Mouse (Mus musculus): ENCODE measurements around the gene Unk. TPM values are rescaled to one million over a fixed set of nuclear protein-coding genes. Genes with fewer than 3 reads are reported as not detected.

Unk gene
- polyA plus RNA-seq, 1 experiment from 2014 or later: 44.4 TPM

GRCm38 (mm10) chr11:116042372-116043138 is 12.4 kb downstream of the Unk start:
- TF ChIP-seq CTCF (IDR thresholded peaks at IDR 0.05; ENCODE audit: low read depth): no peak
- ATAC-seq (ENCODE audit: insufficient read depth): no peak
- WGBS: 84% methylated on average over 5 of the region's 5 CpGs

GRCm38 (mm10) chr11:116043286-116043685 is 13.2 kb downstream of the Unk start:
- Histone ChIP-seq H3K4me2 (no peak overlapping the region), H3K27me3 (ENCODE audit: insufficient read depth, low read length) (no peaks in the 10 kb centered on the region), H3K36me3 (ENCODE audit: insufficient read depth) (peaks cover 80% of the 10 kb centered on the region), H3K27ac (ENCODE audit: low read depth) (no peak overlapping the region), H3K4me1 (ENCODE audit: insufficient read depth) (no peaks in the 10 kb centered on the region), H3K9ac (no peak overlapping the region), H3K4me3 (ENCODE audit: low read depth, low read length) (no peak overlapping the region), H3K9me3 (ENCODE audit: low read depth, low read length) (no peaks in the 10 kb centered on the region; the same call in 1 of the 2 replicates)
- no peak for TF ChIP-seq CTCF (IDR thresholded peaks at IDR 0.05; ENCODE audit: low read depth)
- ATAC-seq (ENCODE audit: insufficient read depth) (no peak), DNase-seq (no peak)
- 90% methylated on average over 1 of the region's 1 CpGs for WGBS

More at GRCm38 (mm10) chr11:116042372-116043138, 12.4 kb downstream of the Unk start:
- H3K27ac ChIP-seq (ENCODE audit: low read depth): no peak overlapping the region
- no peak overlapping the region for H3K9ac ChIP-seq
- no peak overlapping the region for H3K4me3 ChIP-seq (ENCODE audit: low read depth, low read length)
- no peak overlapping the region for H3K4me2 ChIP-seq
- DNase-seq: no peak
- peaks cover 76% of the 10 kb centered on the region for H3K36me3 ChIP-seq (ENCODE audit: insufficient read depth)
- H3K27me3 ChIP-seq (ENCODE audit: insufficient read depth, low read length): no peaks in the 10 kb centered on the region
- no peaks in the 10 kb centered on the region; the same call in 1 of the 2 replicates for H3K9me3 ChIP-seq (ENCODE audit: low read depth, low read length)
- no peaks in the 10 kb centered on the region for H3K4me1 ChIP-seq (ENCODE audit: insufficient read depth)

- Histone ChIP-seq H3K4me2 (no peak overlapping the region), H3K9me3 (ENCODE audit: low read depth, low read length) (peaks cover 5% of the 10 kb centered on the region; the same call in 1 of the 2 replicates), H3K27ac (ENCODE audit: low read depth) (no peak overlapping the region), H3K4me1 (ENCODE audit: insufficient read depth) (no peaks in the 10 kb centered on the region), H3K4me3 (ENCODE audit: low read depth, low read length) (no peak overlapping the region), H3K9ac (no peak overlapping the region), H3K27me3 (ENCODE audit: insufficient read depth, low read length) (no peaks in the 10 kb centered on the region), H3K36me3 (ENCODE audit: insufficient read depth) (peaks cover 84% of the 10 kb centered on the region)
- ATAC-seq (ENCODE audit: insufficient read depth) (no peak), DNase-seq (no peak)
- no peak for TF ChIP-seq CTCF (IDR thresholded peaks at IDR 0.05; ENCODE audit: low read depth)
- 95% methylated on average over 6 of the region's 6 CpGs for whole genome bisulfite sequencing
Observed at GRCm38 (mm10) chr11:116045173-116045572, 15.1 kb downstream of the Unk start.

- ATAC-seq (ENCODE audit: insufficient read depth) (no peak), DNase-seq (no peak)
- Histone ChIP-seq H3K36me3 (ENCODE audit: insufficient read depth) (peaks cover 99% of the 10 kb centered on the region), H3K9ac (no peak overlapping the region), H3K4me1 (ENCODE audit: insufficient read depth) (no peaks in the 10 kb centered on the region), H3K9me3 (ENCODE audit: low read depth, low read length) (peaks cover 5% of the 10 kb centered on the region; the same call in 1 of the 2 replicates), H3K27ac (ENCODE audit: low read depth) (no peak overlapping the region), H3K4me3 (ENCODE audit: low read depth, low read length) (no peak overlapping the region), H3K4me2 (no peak overlapping the region), H3K27me3 (ENCODE audit: insufficient read depth, low read length) (no peaks in the 10 kb centered on the region)
- WGBS: 68% methylated on average over 2 of the region's 2 CpGs
- TF ChIP-seq CTCF (IDR thresholded peaks at IDR 0.05; ENCODE audit: low read depth): no peak
Observed at GRCm38 (mm10) chr11:116049610-116050009, 19.5 kb downstream of the Unk start.

- Histone ChIP-seq H3K27me3 (ENCODE audit: insufficient read depth, low read length) (no peaks in the 10 kb centered on the region), H3K4me1 (ENCODE audit: insufficient read depth) (no peaks in the 10 kb centered on the region), H3K9ac (no peak overlapping the region), H3K27ac (ENCODE audit: low read depth) (no peak overlapping the region), H3K4me3 (ENCODE audit: low read depth, low read length) (no peak overlapping the region), H3K4me2 (no peak overlapping the region), H3K36me3 (ENCODE audit: insufficient read depth) (peaks cover 99% of the 10 kb centered on the region), H3K9me3 (ENCODE audit: low read depth, low read length) (peaks cover 5% of the 10 kb centered on the region; the same call in 1 of the 2 replicates)
- WGBS: 74% methylated on average over 4 of the region's 4 CpGs
- TF ChIP-seq CTCF (IDR thresholded peaks at IDR 0.05; ENCODE audit: low read depth): no peak
- DNase-seq (no peak), ATAC-seq (ENCODE audit: insufficient read depth) (no peak)
Observed at GRCm38 (mm10) chr11:116050196-116050595, 20.1 kb downstream of the Unk start.

- no peak overlapping the region for H3K27ac ChIP-seq (ENCODE audit: low read depth)
- peaks cover 100% of the 10 kb centered on the region for H3K36me3 ChIP-seq (ENCODE audit: insufficient read depth)
- H3K4me2 ChIP-seq: no peak overlapping the region
- no peak overlapping the region for H3K4me3 ChIP-seq (ENCODE audit: low read depth, low read length)
- H3K9ac ChIP-seq: no peak overlapping the region
- no peaks in the 10 kb centered on the region for H3K27me3 ChIP-seq (ENCODE audit: insufficient read depth, low read length)
- H3K9me3 ChIP-seq (ENCODE audit: low read depth, low read length): peaks cover 5% of the 10 kb centered on the region; the same call in 1 of the 2 replicates
- H3K4me1 ChIP-seq (ENCODE audit: insufficient read depth): no peaks in the 10 kb centered on the region
- no peak for TF ChIP-seq CTCF (IDR thresholded peaks at IDR 0.05; ENCODE audit: low read depth)
- DNase-seq (no peak), ATAC-seq (ENCODE audit: insufficient read depth) (no peak)
- 74% methylated on average over 9 of the region's 9 CpGs for WGBS
Observed at GRCm38 (mm10) chr11:116053510-116054229, 23.5 kb downstream of the Unk start.

GRCm38 (mm10) chr11:116055873-116056272 is 25.8 kb downstream of the Unk start:
- Histone ChIP-seq H3K4me3 (ENCODE audit: low read depth, low read length) (no peak overlapping the region), H3K27me3 (ENCODE audit: insufficient read depth, low read length) (no peaks in the 10 kb centered on the region), H3K9ac (no peak overlapping the region), H3K9me3 (ENCODE audit: low read depth, low read length) (no peaks in the 10 kb centered on the region), H3K4me2 (no peak overlapping the region), H3K36me3 (ENCODE audit: insufficient read depth) (peaks cover 100% of the 10 kb centered on the region), H3K4me1 (ENCODE audit: insufficient read depth) (no peaks in the 10 kb centered on the region), H3K27ac (ENCODE audit: low read depth) (no peak overlapping the region)
- TF ChIP-seq CTCF (IDR thresholded peaks at IDR 0.05; ENCODE audit: low read depth): no peak
- 92% methylated on average over 11 of the region's 11 CpGs for WGBS
- ATAC-seq (ENCODE audit: insufficient read depth) (no peak), DNase-seq (no peak)
